Mouse (Mus musculus): ENCODE measurements around the gene Kcnj10.

GRCm38 (mm10) chr1:172343914-172344313 is 2.9 kb downstream of the Kcnj10 start:
- no peak for TF ChIP-seq CTCF (IDR thresholded peaks at IDR 0.05; ENCODE audit: low read depth, low read length)
- TF ChIP-seq POLR2A (IDR thresholded peaks at IDR 0.05; ENCODE audit: extremely low read depth, insufficient read depth, low read length): no peak
